In the genomic region with DNA sequence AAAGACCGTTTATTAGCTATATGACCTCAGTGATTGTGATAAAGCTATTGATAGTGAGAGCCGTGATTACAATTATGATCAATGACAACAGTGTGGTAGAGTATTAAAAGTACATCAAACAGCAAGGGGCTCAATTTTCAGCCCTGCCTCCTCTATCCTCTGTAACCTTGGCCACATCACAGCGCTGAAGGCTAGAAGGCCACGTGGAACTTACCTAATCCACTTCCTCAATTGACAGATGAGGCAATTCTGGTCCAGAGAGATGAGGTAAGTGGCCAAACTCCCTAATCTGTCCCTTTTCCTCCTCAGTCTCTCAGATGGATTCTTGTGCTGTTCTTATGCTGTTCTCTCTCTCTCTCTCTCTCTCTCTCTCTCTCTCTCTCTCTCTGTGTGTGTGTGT, we compare ENCODE assay signal across 26 mouse cellular contexts.
DNase-seq lines count a peak whose midpoint lies in the region; ATAC-seq and TF ChIP-seq lines count a peak whose summit lies in the region.
"Had no signal": no experiment of that assay in that cellular context is flagged by ENCODE, and none has a peak within 500 bp of the region (broad histone marks: within the 10 kb centered on the region; RNA-seq: fewer than 3 reads in every experiment).

No protein-coding gene starts in this region.

- TF ChIP-seq RAD21 in MEL (IDR thresholded peaks at IDR 0.05; ENCODE audit: low read depth, low read length) = no peak

- H3K27me3 ChIP-seq in liver, postnatal 0 days (ENCODE audit: insufficient read depth, low read length) = no peaks in the 10 kb centered on the region
- peaks cover 14% of the 10 kb centered on the region for H3K27me3 ChIP-seq in liver, embryonic 12.5 days (replicated peaks)
- no peaks in the 10 kb centered on the region for H3K27me3 ChIP-seq in MEL (ENCODE audit: control insufficient read depth in 1 of 2, insufficient read depth in 2 of 2, low read length in 2 of 2)
- H3K27me3 ChIP-seq: stomach, embryonic 15.5 days had no signal

- no peak for TF ChIP-seq CTCF in liver, postnatal 0 days (IDR thresholded peaks at IDR 0.05; ENCODE audit: low read depth)
- no peak for TF ChIP-seq CTCF in MEL (IDR thresholded peaks at IDR 0.05 in 2 of 3, conservative IDR thresholded peaks at IDR 0.05 in 1 of 3; ENCODE audit: control insufficient read depth in 1 of 3, insufficient read depth in 1 of 3, low read depth in 2 of 3, low read length in 3 of 3, poor library complexity in 1 of 3, severe bottlenecking in 1 of 3)

- TF ChIP-seq EP300 in liver, postnatal 0 days (IDR thresholded peaks at IDR 0.05; ENCODE audit: low read depth) = no peak
- TF ChIP-seq EP300 in MEL (IDR thresholded peaks at IDR 0.05; ENCODE audit: low read depth in 1 of 2, low read length in 2 of 2) = no peak

- ATAC-seq in liver, postnatal 0 days = peak; percentile 53; the same call in 1 of the 2 replicates
- ATAC-seq in liver, embryonic 12.5 days = no peak
- peak; percentile 98 for ATAC-seq in granulocyte monocyte progenitor cell, adult 5-6 weeks (replicated peaks; ENCODE audit: poor library complexity, severe bottlenecking)
- ATAC-seq in neutrophil, adult 5-6 weeks (ENCODE audit: extremely low read depth, insufficient number of reproducible peaks, low FRiP score, poor library complexity, severe bottlenecking) = peak; percentile 89

- no peak overlapping the region for H3K4me3 ChIP-seq in liver, postnatal 0 days (ENCODE audit: low read depth, low read length)
- no peak overlapping the region for H3K4me3 ChIP-seq in liver, embryonic 12.5 days
- H3K4me3 ChIP-seq in MEL (ENCODE audit: control insufficient read depth in 1 of 2, insufficient read depth in 1 of 2, low read depth in 2 of 2, low read length in 2 of 2) = no peak overlapping the region
- H3K4me3 ChIP-seq: embryonic facial prominence, embryonic 13.5 days; erythroblast, embryonic 14.5 days; forebrain, embryonic 12.5 days; left cerebral cortex, adult 2 months; limb, embryonic 10.5 days; stomach, embryonic 15.5 days had no signal

- H3K4me2 ChIP-seq in liver, postnatal 0 days (ENCODE audit: low read depth, low read length) = no peak overlapping the region
- no peak overlapping the region for H3K4me2 ChIP-seq in liver, embryonic 12.5 days
- H3K4me2 ChIP-seq: embryonic facial prominence, embryonic 13.5 days; forebrain, embryonic 12.5 days; midbrain, embryonic 11.5 days; stomach, embryonic 15.5 days had no signal

- no peaks in the 10 kb centered on the region for H3K36me3 ChIP-seq in liver, postnatal 0 days (replicated peaks; ENCODE audit: insufficient read depth, low read length)
- no peaks in the 10 kb centered on the region for H3K36me3 ChIP-seq in liver, embryonic 12.5 days
- peaks cover 0 to 3% of the 10 kb centered on the region in 2 experiments; a peak in 2 of 4 replicates for H3K36me3 ChIP-seq in MEL (ENCODE audit: control insufficient read depth in 1 of 2, insufficient read depth in 2 of 2, low read length in 2 of 2)
- H3K36me3 ChIP-seq: embryonic facial prominence, embryonic 13.5 days; forebrain, embryonic 12.5 days; limb, embryonic 10.5 days; stomach, embryonic 15.5 days had no signal

- H3K9me3 ChIP-seq in liver, postnatal 0 days (ENCODE audit: low read length) = no peaks in the 10 kb centered on the region
- H3K9me3 ChIP-seq in liver, embryonic 12.5 days (replicated peaks) = no peaks in the 10 kb centered on the region
- no peaks in the 10 kb centered on the region for H3K9me3 ChIP-seq in MEL (replicated peaks; ENCODE audit: insufficient read depth, low read length)
- H3K9me3 ChIP-seq: forebrain, embryonic 12.5 days; limb, embryonic 10.5 days; stomach, embryonic 15.5 days had no signal

- 0 out of 2 replicates have a peak, but pooled peaks cover 3% of the 10 kb centered on the region for H3K4me1 ChIP-seq in liver, postnatal 0 days (ENCODE audit: insufficient read depth)
- H3K4me1 ChIP-seq in liver, embryonic 12.5 days = peaks cover 4% of the 10 kb centered on the region; the same call in 1 of the 2 replicates
- H3K4me1 ChIP-seq in MEL (ENCODE audit: control insufficient read depth in 1 of 2, insufficient read depth in 2 of 2, low read length in 2 of 2) = peaks cover 2 to 13% of the 10 kb centered on the region in 2 experiments; a peak in 3 of 4 replicates

- 39% methylated on average over 4 of the region's 4 CpGs for WGBS in liver, postnatal 0 days (ENCODE audit: insufficient replicate concordance)
- WGBS in liver, embryonic 12.5 days (ENCODE audit: insufficient replicate concordance) = 46% methylated on average over 4 of the region's 4 CpGs

- no peak for DNase-seq in liver, postnatal 0 days
- no peak for DNase-seq in MEL (ENCODE audit: low read depth, low spot score)
- no peak for DNase-seq in left cerebral cortex, postnatal 36 days (ENCODE audit: low spot score in 2 of 2)
- no peak for DNase-seq in ovary, postnatal 14 days (ENCODE audit: low spot score)
- DNase-seq: cerebellum, adult 11-12 months; cerebellum, postnatal 14 days; embryo, embryonic 11 days; gastrocnemius, postnatal 36 days; heart, postnatal 36 days; kidney, adult 2 months; liver; lung, adult 2 months; retina, postnatal 1 day; thymus, postnatal 25 days had no signal

- intact Hi-C loops in left cerebral cortex, postnatal 36 days (cut with DNase I) = no loop called here

- no peak overlapping the region for H3K27ac ChIP-seq in liver, postnatal 0 days (ENCODE audit: low read depth)
- no peak overlapping the region for H3K27ac ChIP-seq in liver, embryonic 12.5 days
- H3K27ac ChIP-seq in MEL (ENCODE audit: control insufficient read depth, low read depth, low read length) = no peak overlapping the region
- H3K27ac ChIP-seq: embryonic facial prominence, embryonic 13.5 days; forebrain, embryonic 12.5 days; kidney, postnatal 0 days; left cerebral cortex, adult 2 months; limb, embryonic 10.5 days; macrophage; stomach, embryonic 15.5 days had no signal

- no peak for TF ChIP-seq POLR2A in MEL (IDR thresholded peaks at IDR 0.05; ENCODE audit: control insufficient read depth in 1 of 2, insufficient read depth in 1 of 2, low read depth in 1 of 2, low read length in 2 of 2, poor library complexity in 1 of 2)

- no peaks in the 10 kb centered on the region for H3K79me2 ChIP-seq in MEL (ENCODE audit: control insufficient read depth, insufficient read depth, low read length, poor library complexity)

- no peak overlapping the region for H3K9ac ChIP-seq in liver, postnatal 0 days (replicated peaks)
- no peak overlapping the region for H3K9ac ChIP-seq in liver, embryonic 12.5 days
- H3K9ac ChIP-seq in MEL (ENCODE audit: control insufficient read depth, low read depth, low read length, poor library complexity, severe bottlenecking) = no peak overlapping the region
- H3K9ac ChIP-seq: embryonic facial prominence, embryonic 13.5 days; forebrain, embryonic 12.5 days; stomach, embryonic 15.5 days had no signal

TF ChIP-seq in MEL, 35 proteins besides CTCF, POLR2A, EP300 and RAD21:
- TF ChIP-seq GATA1 (IDR thresholded peaks at IDR 0.05; ENCODE audit: low read depth, low read length) (no peak), KAT2A (conservative IDR thresholded peaks at IDR 0.05; ENCODE audit: low read depth, low read length) (no peak), E2F4 (IDR thresholded peaks at IDR 0.05; ENCODE audit: borderline replicate concordance, low read depth, low read length) (no peak), MYC (IDR thresholded peaks at IDR 0.05; ENCODE audit: low read depth, low read length) (0 out of 2 replicates have a peak, but pooled peaks have one; percentile 44), POLR2AphosphoS5 (IDR thresholded peaks at IDR 0.05; ENCODE audit: borderline replicate concordance, low read depth, low read length) (no peak), MAX (IDR thresholded peaks at IDR 0.05; ENCODE audit: low read length) (peak; percentile 56), MAZ (IDR thresholded peaks at IDR 0.05; ENCODE audit: low read depth, low read length) (no peak), SMC3 (IDR thresholded peaks at IDR 0.05; ENCODE audit: low read depth, low read length) (no peak), SIN3A (IDR thresholded peaks at IDR 0.05; ENCODE audit: low read length) (no peak), TAL1 (IDR thresholded peaks at IDR 0.05; ENCODE audit: low read length) (no peak), ZKSCAN1 (IDR thresholded peaks at IDR 0.05; ENCODE audit: low read depth, low read length) (no peak), TBP (IDR thresholded peaks at IDR 0.05; ENCODE audit: low read depth, low read length) (no peak), ZNF384 (IDR thresholded peaks at IDR 0.05; ENCODE audit: low read depth, low read length) (no peak), MYB (IDR thresholded peaks at IDR 0.05; ENCODE audit: low read depth, low read length) (no peak), HCFC1 (IDR thresholded peaks at IDR 0.05; ENCODE audit: low read depth, low read length) (no peak), UBTF (IDR thresholded peaks at IDR 0.05; ENCODE audit: borderline replicate concordance, insufficient read depth, low read depth, low read length) (no peak), NELFE (IDR thresholded peaks at IDR 0.05; ENCODE audit: low read depth, low read length) (no peak), ZMIZ1 (IDR thresholded peaks at IDR 0.05; ENCODE audit: low read depth, low read length) (no peak), POLR2AphosphoS2 (IDR thresholded peaks at IDR 0.05; ENCODE audit: low read length) (no peak), JUND (IDR thresholded peaks at IDR 0.05; ENCODE audit: low read depth, low read length) (no peak), USF1 (IDR thresholded peaks at IDR 0.05; ENCODE audit: low read depth, low read length) (0 out of 2 replicates have a peak, but pooled peaks have one; percentile 16), RCOR1 (IDR thresholded peaks at IDR 0.05; ENCODE audit: low read depth, low read length) (no peak), ZC3H11A (IDR thresholded peaks at IDR 0.05; ENCODE audit: low read depth, low read length) (no peak), ELF1 (IDR thresholded peaks at IDR 0.05; ENCODE audit: low read depth, low read length) (no peak), GABPA (IDR thresholded peaks at IDR 0.05; ENCODE audit: low read depth, low read length) (no peak)
